Mouse (Mus musculus): Measurements from ENCODE around the gene Slc7a5. TPM values are rescaled to one million over a fixed set of nuclear protein-coding genes. Genes with fewer than 3 reads are reported as not detected.
A peak's percentile ranks its signal among the peaks of the same experiment; 100 is the strongest.

Slc7a5 gene
- polyA plus RNA-seq, 1 experiment: 104 TPM

DNA sequence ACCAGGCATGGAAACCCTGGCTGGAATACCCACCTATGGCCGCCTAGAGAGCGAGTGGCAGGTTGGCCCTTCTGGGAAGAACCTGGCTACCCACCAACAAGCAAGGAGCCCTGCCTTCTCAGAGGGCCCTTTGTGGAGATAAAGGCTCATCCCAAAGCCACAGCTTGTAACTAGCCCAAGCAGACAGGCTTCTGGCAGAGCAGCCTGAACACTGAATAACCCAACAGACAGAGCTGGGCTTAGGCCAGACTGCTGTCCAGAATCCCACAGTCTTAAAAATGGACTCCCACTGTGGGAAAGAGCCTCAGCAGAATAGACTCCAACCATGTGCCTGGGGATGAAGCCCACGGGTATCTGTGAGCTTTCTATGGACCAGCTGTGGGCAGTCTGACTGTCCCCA lies 23.3 kb downstream of the Slc7a5 start:
- H3K27me3 ChIP-seq (ENCODE audit: control insufficient read depth, insufficient read depth, low read length): no peaks in the 10 kb centered on the region
- H3K4me1 ChIP-seq (ENCODE audit: control insufficient read depth, insufficient read depth, low read length): peaks cover 2% of the 10 kb centered on the region; the same call in 1 of the 2 replicates
- peaks cover 8% of the 10 kb centered on the region for H3K36me3 ChIP-seq (ENCODE audit: control insufficient read depth, insufficient read depth, low read length)
- no peak overlapping the region for H3K27ac ChIP-seq (ENCODE audit: control insufficient read depth, insufficient read depth, low read depth, low read length)
- H3K4me3 ChIP-seq (ENCODE audit: control insufficient read depth, low read depth, low read length): no peak overlapping the region
- TF ChIP-seq POLR2A (IDR thresholded peaks at IDR 0.05; ENCODE audit: control insufficient read depth, low read depth, low read length): no peak
- no peak for TF ChIP-seq CTCF (IDR thresholded peaks at IDR 0.05; ENCODE audit: control insufficient read depth, insufficient read depth, insufficient replicate concordance, low read depth, low read length)

DNA sequence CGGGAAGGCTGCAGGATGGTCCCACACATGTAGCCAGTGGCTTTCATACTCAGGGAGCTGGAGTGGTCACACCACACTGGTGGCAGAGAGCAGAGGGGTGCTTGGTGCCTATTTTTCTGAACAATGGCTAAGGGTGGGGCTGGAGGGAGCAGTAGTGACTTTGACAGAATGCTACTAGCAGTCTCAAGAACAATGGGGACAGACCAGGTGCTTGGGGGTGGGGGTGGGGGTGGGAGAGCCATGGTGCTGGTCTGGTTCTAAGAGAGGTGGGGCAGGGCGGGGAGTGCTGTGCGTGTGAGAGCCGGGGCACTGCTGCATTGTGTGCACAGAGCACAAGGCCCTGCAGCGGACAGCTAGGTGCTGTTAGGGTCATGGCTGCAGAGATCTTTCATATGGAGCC lies 25.6 kb downstream of the Slc7a5 start:
- TF ChIP-seq POLR2A (IDR thresholded peaks at IDR 0.05; ENCODE audit: control insufficient read depth, low read depth, low read length) (no peak), CTCF (IDR thresholded peaks at IDR 0.05; ENCODE audit: control insufficient read depth, insufficient read depth, insufficient replicate concordance, low read depth, low read length) (no peak)
- Histone ChIP-seq H3K27me3 (ENCODE audit: control insufficient read depth, insufficient read depth, low read length) (no peaks in the 10 kb centered on the region), H3K36me3 (ENCODE audit: control insufficient read depth, insufficient read depth, low read length) (peaks cover 6% of the 10 kb centered on the region), H3K27ac (ENCODE audit: control insufficient read depth, insufficient read depth, low read depth, low read length) (no peak overlapping the region), H3K4me3 (ENCODE audit: control insufficient read depth, low read depth, low read length) (no peak overlapping the region), H3K4me1 (ENCODE audit: control insufficient read depth, insufficient read depth, low read length) (peaks cover 2% of the 10 kb centered on the region; the same call in 1 of the 2 replicates)

DNA sequence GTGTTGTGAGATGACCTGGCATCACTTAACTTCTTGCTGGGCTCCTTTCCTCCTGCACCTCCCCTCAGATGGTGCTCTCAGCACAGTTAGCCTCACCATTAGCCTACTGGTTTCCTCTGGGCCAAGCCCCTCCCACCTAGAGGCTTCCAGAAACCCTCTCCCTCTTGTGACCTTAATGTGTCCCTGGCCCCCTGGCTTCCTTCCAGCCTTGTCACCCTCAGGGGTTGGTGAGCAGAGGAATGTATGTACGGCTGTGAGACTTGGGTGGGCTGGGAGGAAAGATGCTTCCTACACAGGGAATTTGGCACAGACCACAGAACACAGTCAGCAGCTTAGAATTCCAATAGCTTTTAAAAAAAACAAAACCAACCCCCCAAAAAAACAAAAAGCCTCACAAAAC lies 26.7 kb downstream of the Slc7a5 start:
- peaks cover 3% of the 10 kb centered on the region for H3K4me1 ChIP-seq (ENCODE audit: control insufficient read depth, insufficient read depth, low read length)
- TF ChIP-seq POLR2A (IDR thresholded peaks at IDR 0.05; ENCODE audit: control insufficient read depth, low read depth, low read length) (no peak), CTCF (IDR thresholded peaks at IDR 0.05; ENCODE audit: control insufficient read depth, insufficient read depth, insufficient replicate concordance, low read depth, low read length) (no peak)
- no peak overlapping the region for H3K27ac ChIP-seq (ENCODE audit: control insufficient read depth, insufficient read depth, low read depth, low read length)
- H3K36me3 ChIP-seq (ENCODE audit: control insufficient read depth, insufficient read depth, low read length): peaks cover 6% of the 10 kb centered on the region
- no peak overlapping the region for H3K4me3 ChIP-seq (ENCODE audit: control insufficient read depth, low read depth, low read length)
- H3K27me3 ChIP-seq (ENCODE audit: control insufficient read depth, insufficient read depth, low read length): no peaks in the 10 kb centered on the region

DNA sequence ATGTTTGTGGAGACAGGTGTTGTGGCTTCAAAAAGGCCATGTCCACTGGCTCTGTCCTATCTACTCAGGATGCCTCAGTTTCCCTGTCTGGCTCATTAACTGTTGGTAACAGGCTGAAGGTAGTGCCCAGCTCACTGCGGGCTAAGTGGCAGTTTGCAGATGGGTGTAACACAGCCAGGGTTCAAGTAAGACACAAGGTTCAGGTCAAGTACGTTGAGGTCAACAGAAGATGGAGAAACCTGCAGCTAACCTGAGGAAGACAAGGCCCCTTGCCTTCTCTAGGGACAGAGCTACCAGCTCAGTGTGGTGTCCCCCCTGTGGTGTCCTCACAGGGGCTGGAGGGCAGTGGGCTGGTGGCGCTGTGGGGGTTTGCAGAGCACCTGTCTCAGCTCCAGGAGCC lies 27.8 kb downstream of the Slc7a5 start:
- TF ChIP-seq POLR2A (IDR thresholded peaks at IDR 0.05; ENCODE audit: control insufficient read depth, low read depth, low read length) (no peak), CTCF (IDR thresholded peaks at IDR 0.05; ENCODE audit: control insufficient read depth, insufficient read depth, insufficient replicate concordance, low read depth, low read length) (no peak)
- Histone ChIP-seq H3K4me3 (ENCODE audit: control insufficient read depth, low read depth, low read length) (no peak overlapping the region), H3K4me1 (ENCODE audit: control insufficient read depth, insufficient read depth, low read length) (peaks cover 5% of the 10 kb centered on the region), H3K27ac (ENCODE audit: control insufficient read depth, insufficient read depth, low read depth, low read length) (no peak overlapping the region), H3K27me3 (ENCODE audit: control insufficient read depth, insufficient read depth, low read length) (no peaks in the 10 kb centered on the region), H3K36me3 (ENCODE audit: control insufficient read depth, insufficient read depth, low read length) (peaks cover 6% of the 10 kb centered on the region)

GRCm38 (mm10) chr8:121877828-121878480 lies 29.5 kb downstream of the Slc7a5 start:
- H3K4me3 ChIP-seq (ENCODE audit: control insufficient read depth, low read depth, low read length): no peak overlapping the region
- peaks cover 4% of the 10 kb centered on the region; the same call in 1 of the 2 replicates for H3K36me3 ChIP-seq (ENCODE audit: control insufficient read depth, insufficient read depth, low read length)
- peak overlapping the region; percentile 39 for H3K27ac ChIP-seq (ENCODE audit: control insufficient read depth, insufficient read depth, low read depth, low read length)
- no peaks in the 10 kb centered on the region for H3K27me3 ChIP-seq (ENCODE audit: control insufficient read depth, insufficient read depth, low read length)
- H3K4me1 ChIP-seq (ENCODE audit: control insufficient read depth, insufficient read depth, low read length): peaks cover 11% of the 10 kb centered on the region
- TF ChIP-seq CTCF (IDR thresholded peaks at IDR 0.05; ENCODE audit: control insufficient read depth, insufficient read depth, insufficient replicate concordance, low read depth, low read length): no peak
- TF ChIP-seq POLR2A (IDR thresholded peaks at IDR 0.05; ENCODE audit: control insufficient read depth, low read depth, low read length): no peak

- Histone ChIP-seq H3K27ac (ENCODE audit: control insufficient read depth, insufficient read depth, low read depth, low read length) (no peak overlapping the region), H3K4me3 (ENCODE audit: control insufficient read depth, low read depth, low read length) (no peak overlapping the region), H3K4me1 (ENCODE audit: control insufficient read depth, insufficient read depth, low read length) (peaks cover 11% of the 10 kb centered on the region), H3K36me3 (ENCODE audit: control insufficient read depth, insufficient read depth, low read length) (peaks cover 2% of the 10 kb centered on the region; the same call in 1 of the 2 replicates), H3K27me3 (ENCODE audit: control insufficient read depth, insufficient read depth, low read length) (no peaks in the 10 kb centered on the region)
- no peak for TF ChIP-seq POLR2A (IDR thresholded peaks at IDR 0.05; ENCODE audit: control insufficient read depth, low read depth, low read length)
- TF ChIP-seq CTCF (IDR thresholded peaks at IDR 0.05; ENCODE audit: control insufficient read depth, insufficient read depth, insufficient replicate concordance, low read depth, low read length): no peak
These were observed 30.3 kb downstream of the Slc7a5 start for GRCm38 (mm10) chr8:121877212-121877611.

- H3K27ac ChIP-seq (ENCODE audit: control insufficient read depth, insufficient read depth, low read depth, low read length): peak overlapping the region; percentile 74
- no peak for TF ChIP-seq CTCF (IDR thresholded peaks at IDR 0.05; ENCODE audit: control insufficient read depth, insufficient read depth, insufficient replicate concordance, low read depth, low read length)
- TF ChIP-seq POLR2A (IDR thresholded peaks at IDR 0.05; ENCODE audit: control insufficient read depth, low read depth, low read length): no peak
These were observed 32.0 kb downstream of the Slc7a5 start for GRCm38 (mm10) chr8:121875517-121875916.

More at GRCm38 (mm10) chr8:121875517-121875916, 32.0 kb downstream of the Slc7a5 start:
- no peaks in the 10 kb centered on the region; the same call in 1 of the 2 replicates for H3K36me3 ChIP-seq (ENCODE audit: control insufficient read depth, insufficient read depth, low read length)
- peaks cover 13% of the 10 kb centered on the region for H3K4me1 ChIP-seq (ENCODE audit: control insufficient read depth, insufficient read depth, low read length)
- H3K27me3 ChIP-seq (ENCODE audit: control insufficient read depth, insufficient read depth, low read length): no peaks in the 10 kb centered on the region
- no peak overlapping the region for H3K4me3 ChIP-seq (ENCODE audit: control insufficient read depth, low read depth, low read length)

Data from testis, adult 2 months (tissue).